Mouse (Mus musculus) liver, embryonic 13.5 days (tissue): Measurements from ENCODE around the gene Dyrk1a. TPM values are rescaled to one million over a fixed set of nuclear protein-coding genes. Genes with fewer than 3 reads are reported as not detected.

Source experiments
- ATAC-seq: fragments of 200-750 bp; cut with Nextera tagmentation; 2 replicates; pipeline ENCODE4 v1.8.0; 2017; ENCODE audit warnings: low read depth, mild to moderate bottlenecking, moderate number of reproducible peaks, moderate library complexity
- DNase-seq: peaks from one replicate; pipeline ENCODE4 v3.0.0; 2022
- H3K27ac ChIP-seq: fragments of 300-500 bp; sonication (generic); 2 replicates; pipeline ENCODE4 v1.5.1; 2015; ENCODE audit warnings: moderate library complexity, mild to moderate bottlenecking, inconsistent platforms
- H3K27me3 ChIP-seq: fragments of 300-500 bp; sonication (generic); 2 replicates; pipeline ENCODE4 v1.6.1; 2015; ENCODE audit warnings: mild to moderate bottlenecking, inconsistent platforms
- H3K36me3 ChIP-seq: fragments of 300-500 bp; sonication (generic); 2 replicates; pipeline ENCODE4 v1.6.1; 2015; ENCODE audit warnings: mild to moderate bottlenecking, inconsistent platforms
- H3K4me1 ChIP-seq: fragments of 300-500 bp; sonication (generic); replicated peaks from 2 replicates; pipeline ENCODE4 v1.6.1; 2015; ENCODE audit warnings: inconsistent platforms
- H3K4me2 ChIP-seq: fragments of 300-500 bp; sonication (generic); 2 replicates; pipeline ENCODE4 v1.6.1; 2015; ENCODE audit warnings: inconsistent platforms, mild to moderate bottlenecking, moderate library complexity
- H3K4me3 ChIP-seq: fragments of 300-500 bp; sonication (generic); replicated peaks from 2 replicates; pipeline ENCODE4 v1.5.1; 2015; ENCODE audit warnings: mild to moderate bottlenecking, inconsistent platforms
- H3K9ac ChIP-seq: fragments of 300-500 bp; sonication (generic); 2 replicates; pipeline ENCODE4 v1.6.1; 2015; ENCODE audit warnings: mild to moderate bottlenecking, inconsistent platforms
- H3K9me3 ChIP-seq: fragments of 300-500 bp; sonication (generic); replicated peaks from 2 replicates; pipeline ENCODE4 v1.6.1; 2016; ENCODE audit warnings: inconsistent platforms
- WGBS: fragments of 180-500 bp; shearing (Covaris S2); methylation state at CpG from one replicate; pipeline ENCODE4 v1.1.7; 2015; ENCODE audit not compliant: insufficient replicate concordance; 5-methylcytosine and 5-hydroxymethylcytosine counted together
- polyA plus RNA-seq: library from polyadenylated mRNA; unstranded; fragments of >200 nt; fragmentation: Nextera tagmentation; extraction: Ambion mirVana; gene quantifications from 2 replicates; pipeline ENCODE4 v1.2.1, GENCODE M21; 2015

Dyrk1a gene
- polyA plus RNA-seq, 1 experiment from 2014 or later = 5.3 TPM

GRCm38 (mm10) chr16:94559782-94560181 lies 10.0 kb upstream of the Dyrk1a start:
- H3K4me1 ChIP-seq = peaks cover 22% of the 10 kb centered on the region
- H3K4me2 ChIP-seq = peak overlapping the region; percentile 27
- WGBS = 8% methylated on average over 7 of the region's 7 CpGs

GRCm38 (mm10) chr16:94560618-94561017 lies 9.2 kb upstream of the Dyrk1a start:
- 19% methylated on average over 5 of the region's 5 CpGs for WGBS
- Histone ChIP-seq H3K36me3 (no peaks in the 10 kb centered on the region), H3K4me1 (peaks cover 22% of the 10 kb centered on the region), H3K9me3 (no peaks in the 10 kb centered on the region), H3K4me3 (no peak overlapping the region), H3K27ac (peak overlapping the region; percentile 69), H3K9ac (no peak overlapping the region), H3K27me3 (no peaks in the 10 kb centered on the region), H3K4me2 (no peak overlapping the region; the same call in 1 of the 2 replicates)
- DNase-seq (no peak), ATAC-seq (peak; percentile 24; the same call in 1 of the 2 replicates)

More at GRCm38 (mm10) chr16:94559782-94560181, 10.0 kb upstream of the Dyrk1a start:
- DNase-seq = no peak
- Histone ChIP-seq H3K9me3 (no peaks in the 10 kb centered on the region; the same call in 1 of the 2 replicates), H3K36me3 (no peaks in the 10 kb centered on the region), H3K27ac (peak overlapping the region; percentile 69), H3K9ac (no peak overlapping the region), H3K27me3 (no peaks in the 10 kb centered on the region), H3K4me3 (no peak overlapping the region)
- ATAC-seq = no peak

- no peaks in the 10 kb centered on the region for H3K9me3 ChIP-seq
- WGBS = 43% methylated on average over 8 of the region's 8 CpGs
- H3K9ac ChIP-seq = no peak overlapping the region
- H3K4me3 ChIP-seq = no peak overlapping the region
- DNase-seq = no peak
- H3K27ac ChIP-seq = no peak overlapping the region
- no peak for ATAC-seq
- no peaks in the 10 kb centered on the region for H3K36me3 ChIP-seq
- H3K4me1 ChIP-seq = peaks cover 12% of the 10 kb centered on the region
- no peaks in the 10 kb centered on the region for H3K27me3 ChIP-seq
- no peak overlapping the region for H3K4me2 ChIP-seq
Observed at GRCm38 (mm10) chr16:94566124-94566523, 3.7 kb upstream of the Dyrk1a start.

- WGBS = 78% methylated on average over 11 of the region's 11 CpGs
- H3K4me1 ChIP-seq = peaks cover 19% of the 10 kb centered on the region
- H3K9ac ChIP-seq = no peak overlapping the region
- no peak overlapping the region for H3K4me2 ChIP-seq
- no peak for ATAC-seq
- no peak overlapping the region for H3K27ac ChIP-seq
- H3K9me3 ChIP-seq = no peaks in the 10 kb centered on the region
- no peaks in the 10 kb centered on the region for H3K27me3 ChIP-seq
- H3K36me3 ChIP-seq = no peaks in the 10 kb centered on the region
- no peak for DNase-seq
- no peak overlapping the region for H3K4me3 ChIP-seq
Observed at GRCm38 (mm10) chr16:94566834-94567585, 2.8 kb upstream of the Dyrk1a start.

GRCm38 (mm10) chr16:94567751-94568150 lies 2.1 kb upstream of the Dyrk1a start:
- Histone ChIP-seq H3K4me3 (peak overlapping the region; percentile 99; the same call in 1 of the 2 replicates), H3K4me1 (peaks cover 27% of the 10 kb centered on the region), H3K36me3 (no peaks in the 10 kb centered on the region), H3K27ac (no peak overlapping the region), H3K4me2 (peak overlapping the region; percentile 78), H3K27me3 (no peaks in the 10 kb centered on the region), H3K9ac (peak overlapping the region; percentile 89), H3K9me3 (no peaks in the 10 kb centered on the region)
- WGBS = 68% methylated on average over 5 of the region's 5 CpGs
- DNase-seq (no peak), ATAC-seq (no peak)

- WGBS = 2% methylated on average over 51 of the region's 53 CpGs
- ATAC-seq (no peak), DNase-seq (no peak)
- H3K4me1 ChIP-seq = peaks cover 35% of the 10 kb centered on the region
- peak overlapping the region; percentile 100 for H3K27ac ChIP-seq
- H3K4me2 ChIP-seq = peak overlapping the region; percentile 78
- no peaks in the 10 kb centered on the region for H3K27me3 ChIP-seq
- H3K9ac ChIP-seq = peak overlapping the region; percentile 89
- H3K36me3 ChIP-seq = no peaks in the 10 kb centered on the region
- H3K9me3 ChIP-seq = no peaks in the 10 kb centered on the region
- peak overlapping the region; percentile 99 for H3K4me3 ChIP-seq
Observed at GRCm38 (mm10) chr16:94568335-94569228, 1.2 kb upstream of the Dyrk1a start.

- H3K4me1 ChIP-seq = peaks cover 51% of the 10 kb centered on the region
- H3K9ac ChIP-seq = peak overlapping the region; percentile 99
- peak; percentile 60 for DNase-seq
- H3K27ac ChIP-seq = peak overlapping the region; percentile 100
- H3K4me3 ChIP-seq = peak overlapping the region; percentile 99
- under 1% methylated on average over 40 of the region's 88 CpGs for WGBS
- peak; percentile 58 for ATAC-seq
- H3K27me3 ChIP-seq = no peaks in the 10 kb centered on the region
- H3K9me3 ChIP-seq = no peaks in the 10 kb centered on the region
- peak overlapping the region; percentile 82 for H3K4me2 ChIP-seq
- H3K36me3 ChIP-seq = no peaks in the 10 kb centered on the region
Observed at GRCm38 (mm10) chr16:94570361-94571041, 691 bp downstream of the Dyrk1a start.

GRCm38 (mm10) chr16:94571111-94571993 lies 1.5 kb downstream of the Dyrk1a start:
- Histone ChIP-seq H3K36me3 (no peaks in the 10 kb centered on the region), H3K4me1 (peaks cover 58% of the 10 kb centered on the region), H3K4me3 (peak overlapping the region; percentile 99), H3K9ac (peak overlapping the region; percentile 99), H3K9me3 (no peaks in the 10 kb centered on the region), H3K27me3 (no peaks in the 10 kb centered on the region), H3K4me2 (peak overlapping the region; percentile 82), H3K27ac (peak overlapping the region; percentile 100)
- ATAC-seq = peak; percentile 6
- DNase-seq = peak; percentile 41
- 24% methylated on average over 10 of the region's 10 CpGs for WGBS

GRCm38 (mm10) chr16:94572422-94572821 lies 2.6 kb downstream of the Dyrk1a start:
- Histone ChIP-seq H3K9me3 (no peaks in the 10 kb centered on the region), H3K27ac (0 out of 2 replicates have a peak overlapping the region, but pooled peaks have one; percentile 11), H3K4me2 (peak overlapping the region; percentile 60), H3K9ac (peak overlapping the region; percentile 46), H3K36me3 (no peaks in the 10 kb centered on the region), H3K4me3 (peak overlapping the region; percentile 33), H3K4me1 (peaks cover 69% of the 10 kb centered on the region), H3K27me3 (no peaks in the 10 kb centered on the region)
- ATAC-seq (no peak), DNase-seq (no peak)
- WGBS = 23% methylated on average over 2 of the region's 2 CpGs

- Histone ChIP-seq H3K27me3 (no peaks in the 10 kb centered on the region), H3K4me2 (no peak overlapping the region), H3K27ac (no peak overlapping the region), H3K9ac (no peak overlapping the region), H3K36me3 (no peaks in the 10 kb centered on the region), H3K4me1 (peaks cover 75% of the 10 kb centered on the region), H3K4me3 (no peak overlapping the region), H3K9me3 (no peaks in the 10 kb centered on the region)
- no peak for ATAC-seq
- WGBS = 50% methylated on average over 3 of the region's 3 CpGs
- DNase-seq = no peak
Observed at GRCm38 (mm10) chr16:94574025-94574717, 4.4 kb downstream of the Dyrk1a start.
